Mouse (Mus musculus) retina, postnatal 7 days (tissue): ENCODE measurements around the gene Myo3b.
A peak's percentile ranks its signal among the peaks of the same experiment; 100 is the strongest.

Source experiments
- DNase-seq: peaks from one replicate; pipeline ENCODE4 v3.0.0-alpha.2; 2012; ENCODE audit warnings: low read depth, low spot score

The Myo3b gene

DNA sequence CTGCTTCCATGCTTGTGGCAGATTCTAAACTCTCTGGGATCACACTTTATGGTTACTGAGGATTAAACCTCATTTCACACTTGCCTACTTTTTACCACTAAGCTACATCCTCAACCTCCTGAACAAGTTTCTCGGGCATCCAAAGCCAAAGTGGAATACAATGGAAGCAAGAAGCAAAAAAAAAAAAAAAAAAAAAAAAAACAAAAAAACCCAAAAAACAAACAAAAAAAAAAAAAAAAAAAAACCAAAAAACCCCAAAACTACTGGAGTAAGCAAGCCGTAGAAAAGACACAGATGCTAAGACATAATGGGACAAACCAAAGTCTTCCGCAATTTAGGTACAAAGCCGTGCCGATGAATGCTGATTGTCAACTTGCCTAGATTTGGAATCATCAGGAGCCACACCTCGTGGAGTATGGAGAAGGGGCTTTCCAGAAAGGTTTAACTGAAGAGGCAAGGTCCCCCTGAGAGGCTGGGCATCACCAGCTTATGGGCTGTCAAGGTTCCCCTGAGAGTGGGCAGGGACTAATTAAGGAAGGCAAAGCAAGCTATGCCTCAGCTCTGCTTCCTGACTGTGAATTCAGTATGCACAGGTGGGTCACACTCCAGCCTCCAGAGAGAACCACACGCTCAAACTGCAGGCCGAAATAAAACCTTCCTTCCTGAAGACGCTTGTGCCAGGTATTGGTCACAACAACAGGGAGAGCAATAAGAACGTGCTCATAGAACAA, 313.7 kb downstream of the Myo3b start:
- no peak for DNase-seq

DNA sequence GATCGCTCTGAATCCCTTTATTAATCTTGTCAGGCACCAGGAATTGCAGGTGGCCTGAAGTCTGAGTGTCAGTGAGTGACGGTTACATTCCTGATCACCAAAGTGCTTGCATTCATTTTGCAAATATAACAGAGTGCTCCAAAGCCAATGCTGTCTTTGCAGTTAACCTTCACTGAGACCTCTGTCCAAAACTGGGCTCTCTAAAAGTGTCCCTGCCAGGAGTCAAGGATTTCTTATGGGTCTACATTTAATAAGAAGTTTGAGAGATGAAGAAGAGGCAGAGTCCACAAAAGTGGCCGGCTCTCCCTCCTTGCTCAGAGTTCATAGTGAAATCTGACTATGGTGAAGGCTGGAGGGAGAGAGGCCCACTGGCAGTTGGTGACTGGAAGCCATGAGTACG, 315.1 kb downstream of the Myo3b start:
- no peak for DNase-seq

DNA sequence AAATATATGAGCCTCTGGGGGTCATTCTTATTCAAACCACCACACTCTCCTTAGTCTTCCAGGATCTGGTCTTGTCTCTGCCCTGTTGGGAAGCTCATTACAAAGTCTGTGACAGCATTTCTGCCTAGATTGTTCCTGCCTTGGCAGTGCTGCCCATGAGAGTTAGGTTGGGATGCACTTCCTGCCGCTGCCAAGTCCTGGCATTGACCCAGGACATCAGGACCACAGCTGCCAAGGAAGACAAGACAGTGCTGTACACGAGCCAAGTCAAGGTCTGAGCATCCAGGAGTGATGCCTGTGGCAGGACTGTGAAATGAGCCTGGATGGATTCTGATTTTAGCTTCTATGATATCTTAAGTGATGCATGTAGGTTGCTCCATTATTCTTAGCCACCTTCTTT, 316.1 kb downstream of the Myo3b start:
- no peak for DNase-seq

DNA sequence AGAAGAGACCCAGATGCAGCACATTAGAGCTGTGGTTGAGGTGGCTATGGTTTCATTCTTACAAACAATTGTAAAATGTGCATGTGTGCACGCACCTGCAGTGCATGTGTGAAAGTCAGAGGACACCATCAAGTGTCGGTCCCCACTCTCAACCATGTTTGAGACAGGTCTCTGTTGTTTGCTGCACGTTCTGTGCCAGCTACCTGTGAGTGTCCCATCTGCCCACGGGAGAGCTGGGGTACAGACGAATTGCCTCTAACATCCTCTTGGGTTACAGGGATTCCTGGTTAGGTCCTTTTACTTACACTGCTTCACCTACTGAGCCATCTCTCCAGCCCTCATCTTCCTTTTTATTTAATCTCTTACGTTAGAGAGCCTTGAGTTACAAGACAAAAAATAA, 330.5 kb downstream of the Myo3b start:
- no peak for DNase-seq

DNA sequence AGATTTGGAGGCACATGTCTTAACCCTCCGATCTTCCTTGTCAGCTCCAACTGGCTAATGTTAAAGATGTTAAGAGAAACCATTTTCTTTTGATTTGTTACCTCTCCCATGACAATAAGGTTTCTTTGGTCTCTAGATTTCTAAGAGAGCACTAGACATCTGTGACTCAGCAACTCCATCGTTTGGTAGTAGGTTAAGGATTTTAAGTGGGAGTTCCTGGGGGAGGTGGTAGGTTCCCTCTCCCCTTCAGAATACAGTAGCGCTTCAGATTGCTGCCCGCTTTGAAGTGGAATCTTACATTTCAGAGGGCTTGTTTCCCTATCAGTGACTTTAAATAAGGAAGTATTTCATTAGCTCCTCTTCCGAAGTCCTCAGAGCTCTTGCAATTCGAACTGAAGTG, 340.4 kb downstream of the Myo3b start:
- no peak for DNase-seq

DNA sequence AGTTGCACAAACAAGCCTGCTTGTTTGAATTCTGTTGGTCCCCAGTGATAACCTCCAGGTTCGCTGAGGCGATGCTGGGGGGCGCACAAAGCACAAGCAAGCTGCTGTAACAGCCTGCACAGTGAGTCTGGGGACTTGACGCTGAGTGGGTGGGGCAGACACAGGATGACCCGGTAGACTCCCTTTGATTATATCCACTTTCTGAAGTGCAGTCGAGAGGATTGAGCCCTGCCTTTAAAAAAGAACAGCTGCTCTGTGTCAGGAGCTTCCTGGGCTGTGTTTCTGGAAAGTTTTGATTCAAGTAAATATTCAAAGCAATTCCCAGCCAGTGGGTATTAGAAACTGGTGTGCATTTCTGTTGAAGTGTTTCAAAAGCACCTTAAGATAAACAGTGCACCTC, 341.0 kb downstream of the Myo3b start:
- no peak for DNase-seq

DNA sequence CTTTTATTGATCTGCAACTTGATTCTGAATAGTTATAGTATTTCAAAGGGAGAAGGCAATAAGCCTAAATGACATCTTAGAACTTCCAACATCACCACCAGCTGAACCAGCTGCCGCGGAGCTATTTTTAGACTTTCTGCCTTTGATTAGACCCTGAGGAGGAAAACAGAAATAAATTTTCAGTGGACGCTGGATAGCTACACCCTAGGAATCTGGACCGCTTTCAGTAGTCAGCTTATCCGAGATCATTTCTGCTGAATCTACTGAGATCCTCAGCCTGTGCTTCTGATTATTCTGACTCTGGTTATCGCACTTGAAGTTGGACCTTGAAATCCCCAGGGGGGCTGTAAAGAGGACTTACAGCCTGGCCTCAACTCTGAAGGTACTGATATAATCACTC, 349.7 kb downstream of the Myo3b start:
- no peak for DNase-seq

DNA sequence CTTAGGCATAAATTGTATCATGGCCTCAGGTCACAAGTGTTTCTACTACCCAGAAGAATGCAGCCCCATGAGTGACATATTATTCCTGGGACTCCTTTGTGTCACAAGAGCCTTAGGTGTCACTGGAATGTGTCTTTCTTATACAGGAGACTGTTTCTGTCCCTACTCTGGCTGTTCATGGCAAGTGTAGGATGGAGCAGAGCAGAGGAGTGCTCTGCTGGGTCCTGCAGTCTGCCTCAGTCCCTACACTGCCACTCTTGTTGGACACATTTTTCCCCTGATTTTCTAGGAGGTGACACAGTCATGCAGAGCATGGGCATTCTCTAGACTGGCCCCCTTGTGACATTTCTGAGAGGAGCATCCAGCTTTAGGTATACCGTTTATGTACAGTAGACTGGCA, 350.2 kb downstream of the Myo3b start:
- no peak for DNase-seq

DNA sequence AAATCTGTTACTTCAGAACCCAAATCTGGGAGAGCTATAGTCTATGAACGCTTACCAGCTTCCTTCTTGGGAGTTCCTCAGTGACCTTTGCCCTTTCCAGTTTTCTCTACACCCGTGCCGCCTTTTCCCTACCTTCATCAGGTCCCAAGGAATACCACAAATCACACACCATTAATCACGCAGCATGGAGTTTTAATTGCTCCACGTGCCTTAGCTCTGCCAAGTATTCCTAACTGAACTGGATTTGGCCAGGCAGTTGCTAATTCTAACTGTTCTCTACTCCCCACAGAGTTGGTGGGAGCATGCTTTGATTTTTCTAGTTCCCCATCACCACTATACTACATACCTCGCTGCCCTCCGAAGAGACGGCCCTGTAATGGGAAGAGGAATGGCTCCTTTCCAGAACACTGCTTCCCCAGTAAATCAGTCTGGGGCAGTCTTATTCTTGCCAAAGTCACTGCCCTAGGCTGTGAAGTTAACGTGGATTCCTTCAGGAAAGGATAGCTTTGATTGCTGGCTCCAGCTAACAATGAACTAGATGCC, 358.9 kb downstream of the Myo3b start:
- DNase-seq, result no peak

DNA sequence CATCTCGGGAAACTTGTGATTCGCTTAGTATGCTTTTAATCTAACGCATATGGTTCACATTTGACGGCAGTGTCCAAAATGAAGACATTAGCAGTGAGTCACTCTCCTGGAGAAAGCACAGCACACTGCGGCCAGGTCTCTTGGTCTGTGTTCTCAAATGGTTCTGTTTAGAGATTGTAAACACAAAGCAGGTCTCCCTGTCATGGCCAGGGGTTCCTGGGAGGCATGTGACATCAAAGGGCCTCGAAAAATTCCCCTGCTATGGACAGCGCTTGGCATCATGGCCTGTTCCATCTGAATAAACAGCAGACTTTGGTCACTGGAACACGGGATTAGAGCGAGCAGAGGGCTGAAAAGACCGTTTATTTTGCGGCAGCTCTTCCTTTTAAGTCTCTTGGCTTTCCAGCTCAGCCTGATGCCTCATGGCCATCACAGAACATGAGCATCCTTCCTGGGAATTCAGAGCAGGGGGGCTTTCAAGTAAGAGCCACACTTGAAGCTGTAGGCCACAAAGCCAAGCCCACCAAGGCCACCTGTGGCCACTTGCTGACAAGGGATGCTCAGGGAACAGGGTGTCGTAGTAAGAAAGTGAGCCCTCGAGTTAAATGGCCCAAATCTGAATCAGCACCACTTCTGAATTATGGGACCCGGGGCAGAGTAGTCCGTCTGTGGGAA, 360.7 kb downstream of the Myo3b start:
- no peak for DNase-seq

DNA sequence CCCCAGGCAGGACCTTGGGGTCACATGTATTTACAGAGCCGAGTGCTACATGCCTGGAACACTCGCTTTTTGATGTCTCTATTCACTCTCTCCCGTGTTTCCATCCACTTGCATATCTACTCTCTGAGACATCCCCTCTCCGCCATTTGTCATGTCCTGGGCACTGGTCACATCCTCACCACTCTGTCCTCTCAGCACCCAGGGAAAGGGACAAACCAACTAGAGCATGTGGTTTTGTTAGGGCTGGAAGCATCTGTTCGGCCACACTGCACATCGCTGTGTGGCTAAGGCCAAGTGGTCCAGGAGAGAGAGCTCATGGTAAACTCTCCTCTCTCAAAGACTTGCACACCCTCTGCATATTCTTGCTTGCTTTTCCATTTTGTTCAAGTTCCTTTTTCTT, 361.4 kb downstream of the Myo3b start:
- DNase-seq, result no peak

DNA sequence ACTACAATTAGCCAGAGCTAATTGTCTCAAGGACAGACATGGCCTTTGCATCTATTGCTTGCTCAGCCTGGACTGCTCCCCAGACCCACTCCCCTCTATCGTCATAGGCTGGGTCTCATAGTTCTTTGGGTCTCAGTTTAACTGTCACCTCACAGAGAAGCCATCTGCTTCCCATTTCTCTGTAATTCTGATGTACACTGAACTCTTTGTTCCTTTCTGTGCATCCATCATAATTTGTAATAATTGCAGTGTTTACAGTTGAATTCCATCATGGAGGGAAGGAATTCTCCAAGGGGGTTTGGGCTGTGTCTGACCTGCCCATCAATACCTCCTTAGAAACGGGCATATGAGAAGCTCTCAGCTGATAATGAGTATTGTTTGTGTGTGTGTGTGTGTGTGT, 365.4 kb downstream of the Myo3b start:
- DNase-seq, result no peak

DNA sequence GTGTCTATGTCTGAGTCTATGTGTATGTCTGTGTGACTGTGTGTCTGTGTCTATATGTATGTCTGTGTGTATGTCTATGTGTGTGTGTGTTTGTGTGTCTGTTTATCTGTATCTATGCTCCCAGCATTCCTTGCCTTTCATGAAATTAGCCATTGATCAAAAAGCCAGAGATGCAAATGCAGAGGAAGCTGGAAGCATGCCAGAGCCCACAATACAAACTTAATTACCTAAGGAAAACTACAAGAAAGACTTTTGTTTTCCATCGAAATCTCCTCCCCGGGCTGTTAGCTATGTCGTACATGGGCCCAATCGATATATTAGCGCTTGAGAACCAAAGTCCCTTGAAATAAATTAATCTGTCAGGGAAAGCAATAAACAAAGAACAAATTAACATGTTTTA, 367.9 kb downstream of the Myo3b start:
- DNase-seq, result no peak

DNA sequence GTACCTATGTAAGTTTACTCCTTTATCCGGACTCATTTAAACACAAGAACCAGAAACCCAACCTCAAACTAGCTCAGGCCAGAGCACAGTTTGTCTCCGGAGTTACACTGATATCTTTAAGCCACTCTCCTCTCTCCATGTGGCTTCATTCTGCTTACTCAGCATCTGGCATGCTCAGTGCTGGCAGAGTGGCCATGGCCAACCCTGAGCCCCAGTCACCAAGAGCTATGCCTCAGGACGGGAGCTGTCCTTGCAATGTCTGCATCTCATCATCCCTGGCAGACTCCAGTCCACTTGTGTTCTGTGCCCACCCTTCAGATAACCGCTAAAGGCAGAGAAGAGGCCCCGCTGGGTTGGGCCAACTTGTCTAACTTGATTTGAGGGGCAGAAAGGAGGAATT, 368.8 kb downstream of the Myo3b start:
- no peak for DNase-seq

DNA sequence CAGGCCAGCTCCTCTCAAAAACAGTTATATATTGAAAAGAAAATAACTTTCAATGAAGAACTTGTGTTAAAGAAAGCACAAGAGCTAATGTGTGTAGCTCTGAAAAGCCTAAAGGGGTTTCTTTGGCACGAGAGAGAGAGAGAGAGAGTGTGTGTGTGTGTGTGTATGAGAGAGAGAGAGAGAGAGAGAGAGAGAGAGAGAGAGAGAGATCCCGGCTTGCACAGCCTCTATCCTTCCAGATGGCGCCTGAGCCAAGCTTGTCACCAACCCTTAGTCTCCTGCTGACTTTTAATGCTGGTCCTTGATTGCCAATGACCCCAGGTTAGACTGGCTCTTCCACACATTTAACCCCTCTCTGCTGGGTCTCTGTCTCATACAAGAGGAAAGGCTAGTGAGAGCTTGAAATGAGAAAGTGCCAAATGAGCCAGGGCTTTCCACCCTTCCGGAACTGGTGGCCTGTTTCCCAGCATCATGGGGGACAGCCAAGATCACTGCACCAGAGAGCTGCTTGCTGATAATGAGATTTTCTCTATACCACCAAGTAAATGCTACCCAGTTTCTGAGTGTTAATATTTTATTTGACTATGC, 371.5 kb downstream of the Myo3b start:
- no peak for DNase-seq

DNA sequence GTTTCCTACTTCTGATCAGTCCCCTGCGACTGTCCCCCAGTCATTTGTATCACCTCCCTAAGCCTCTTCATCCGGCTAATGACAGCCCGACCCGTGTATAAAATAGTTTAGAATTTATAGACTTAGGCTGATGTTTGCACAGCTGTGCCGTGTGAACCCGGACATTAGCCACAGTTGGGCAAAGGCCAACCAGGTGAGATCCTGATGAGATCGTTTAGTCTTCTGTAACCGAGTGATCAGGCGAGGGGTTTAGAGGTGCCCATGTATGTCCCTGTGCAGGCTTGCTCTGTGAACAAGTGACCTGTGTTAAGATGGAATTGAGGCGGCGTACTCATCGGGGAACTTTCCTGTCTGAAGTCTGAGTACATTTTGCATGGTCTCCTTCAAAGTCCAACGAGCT, 373.4 kb downstream of the Myo3b start:
- no peak for DNase-seq

DNA sequence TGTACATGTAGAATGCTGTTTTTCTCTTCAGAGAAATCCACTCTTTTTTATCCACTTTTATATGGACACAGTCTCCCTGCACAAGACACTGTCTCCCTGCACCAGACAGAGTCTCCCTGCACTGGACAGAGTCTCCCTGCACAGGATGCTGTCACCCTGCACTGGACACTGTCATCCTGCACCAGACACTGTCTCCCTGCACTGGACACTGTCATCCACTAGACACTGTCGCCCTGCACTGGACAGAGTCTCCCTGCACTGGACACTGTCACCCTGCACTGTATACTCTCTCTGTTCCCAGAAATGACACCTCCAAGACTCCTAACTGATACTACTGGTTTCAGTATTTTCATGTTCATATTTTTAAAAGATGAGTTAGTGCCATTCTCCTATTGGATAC, 375.5 kb downstream of the Myo3b start:
- DNase-seq, result no peak

DNA sequence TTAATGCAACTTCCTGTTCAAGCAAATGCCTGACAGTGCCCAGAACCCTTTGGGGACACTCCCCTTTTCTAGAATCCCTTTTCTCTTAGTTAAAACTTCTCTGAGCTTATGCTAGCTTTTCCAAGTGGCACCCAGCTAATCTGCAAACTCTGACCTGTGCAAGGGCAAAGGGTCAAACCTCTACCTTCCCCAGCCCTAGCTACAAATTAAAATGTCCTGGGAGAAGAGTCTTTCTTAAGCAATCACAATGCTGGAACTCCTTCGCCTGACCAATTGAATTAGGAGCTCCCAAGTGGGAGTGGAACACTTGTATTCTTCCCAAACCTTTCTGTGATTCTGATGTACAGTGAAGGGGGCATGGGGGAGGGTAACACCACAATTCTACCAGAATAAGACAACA, 376.6 kb downstream of the Myo3b start:
- DNase-seq, result no peak

DNA sequence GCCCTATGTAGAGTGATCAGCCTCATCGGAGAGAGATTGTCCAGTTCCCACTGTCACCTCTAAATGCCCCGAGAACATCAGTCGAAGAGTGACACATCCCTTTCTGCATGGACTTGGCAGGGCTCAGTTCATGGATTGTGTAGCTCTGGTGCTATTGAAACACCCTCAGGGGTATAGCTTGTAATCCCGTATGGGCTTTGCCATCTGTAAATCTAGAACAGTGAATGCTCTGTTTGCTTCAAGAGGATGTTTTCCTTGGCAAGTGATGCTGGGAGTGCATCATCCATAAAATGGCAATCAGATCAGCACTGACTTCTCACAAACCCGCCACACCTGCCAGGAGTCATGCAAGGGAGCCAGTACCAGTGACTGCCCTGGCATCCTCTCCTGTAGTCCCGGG, 380.4 kb downstream of the Myo3b start:
- no peak for DNase-seq

DNA sequence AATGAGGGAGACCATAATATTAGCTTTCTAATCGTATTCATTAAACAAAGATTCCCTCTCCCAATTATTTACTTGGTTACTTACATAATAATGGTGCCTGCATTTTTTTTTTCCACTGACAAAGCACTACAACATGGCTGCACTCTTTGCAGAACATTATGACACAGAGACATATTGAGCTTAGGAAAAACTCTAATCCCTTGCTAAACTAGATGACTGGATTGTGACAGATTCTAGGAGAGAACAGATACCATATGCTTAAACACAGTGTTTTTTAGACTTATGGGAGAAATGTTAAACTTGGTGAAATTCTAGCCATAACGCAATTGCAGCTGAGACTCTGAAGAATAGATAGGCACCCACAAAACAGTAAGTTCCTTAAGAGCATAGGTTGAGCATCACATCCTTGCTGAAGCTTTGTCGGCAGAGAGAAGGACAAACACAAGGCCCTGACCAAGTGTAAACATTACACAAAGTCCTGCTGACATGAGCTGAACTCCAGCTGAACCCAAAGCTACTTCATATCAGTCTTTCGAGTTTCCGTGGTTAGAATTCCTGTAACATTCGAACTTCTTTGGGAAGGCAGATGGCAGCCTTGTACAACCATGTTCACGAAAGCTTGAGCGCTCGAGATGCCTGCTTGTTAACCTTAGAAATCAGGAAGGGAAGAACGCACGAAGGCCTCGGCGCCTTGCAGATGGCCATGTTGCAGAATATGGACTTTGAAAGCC, 382.4 kb downstream of the Myo3b start:
- DNase-seq, result no peak

DNA sequence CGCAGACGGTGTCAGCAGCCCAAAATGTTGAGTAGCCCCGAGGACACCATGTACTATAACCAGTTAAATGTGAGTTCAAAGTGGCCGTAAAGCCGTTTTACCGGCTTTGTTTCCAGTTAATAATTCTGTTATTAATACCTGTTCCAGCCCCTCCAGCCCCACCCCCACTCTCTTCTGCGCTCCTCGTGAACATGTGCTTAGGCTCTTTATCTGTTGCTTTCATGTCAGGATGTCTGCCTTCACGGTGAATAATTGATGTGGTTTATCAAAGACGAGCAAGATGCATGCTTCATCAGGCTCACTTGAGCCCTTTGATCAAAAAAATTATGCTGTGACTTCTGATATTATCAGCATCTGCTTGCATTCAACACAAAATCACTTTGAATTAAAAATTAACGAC, 386.7 kb downstream of the Myo3b start:
- no peak for DNase-seq

DNA sequence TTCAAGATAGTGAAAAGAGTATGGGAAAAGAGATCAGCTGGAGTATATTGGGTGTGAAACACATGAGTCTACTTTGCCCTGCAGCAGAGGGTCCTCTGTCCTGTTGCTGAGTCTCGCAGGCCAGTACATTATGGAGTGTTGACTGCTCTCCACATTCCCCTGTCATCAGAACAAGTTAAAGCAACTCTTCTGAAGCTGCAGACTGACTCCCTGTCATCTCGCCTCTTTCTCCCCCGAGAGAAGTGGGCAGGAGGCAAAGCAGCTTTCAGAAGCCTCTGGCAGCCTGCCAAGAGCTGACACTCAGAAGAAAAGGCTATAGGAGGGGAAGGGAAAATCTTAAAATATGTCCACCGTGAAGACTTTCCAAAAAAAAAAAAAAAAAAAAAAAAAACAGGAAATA, 404.1 kb downstream of the Myo3b start:
- peak; percentile 31 for DNase-seq
